Mouse (Mus musculus) megakaryocyte, embryonic 14.5 days (primary cell): ENCODE measurements around the gene Asic1.

Source experiments
- FLI1 ChIP-seq: IDR thresholded peaks from 2 replicates; pipeline ENCODE4 v1.6.1; 2012; ENCODE audit warnings: low read length, inconsistent platforms, mixed read lengths
- GATA1 ChIP-seq: IDR thresholded peaks from 3 replicates; pipeline ENCODE4 v1.6.1; 2012; ENCODE audit warnings: mixed read lengths, low read length, inconsistent platforms, borderline replicate concordance

- TF ChIP-seq GATA1 = no peak
- TF ChIP-seq FLI1 = no peak
Observed at GRCm38 (mm10) chr15:99670964-99671670, 949 bp downstream of the Asic1 start.
